Mouse (Mus musculus): ENCODE results near the gene Fancc.

DNA sequence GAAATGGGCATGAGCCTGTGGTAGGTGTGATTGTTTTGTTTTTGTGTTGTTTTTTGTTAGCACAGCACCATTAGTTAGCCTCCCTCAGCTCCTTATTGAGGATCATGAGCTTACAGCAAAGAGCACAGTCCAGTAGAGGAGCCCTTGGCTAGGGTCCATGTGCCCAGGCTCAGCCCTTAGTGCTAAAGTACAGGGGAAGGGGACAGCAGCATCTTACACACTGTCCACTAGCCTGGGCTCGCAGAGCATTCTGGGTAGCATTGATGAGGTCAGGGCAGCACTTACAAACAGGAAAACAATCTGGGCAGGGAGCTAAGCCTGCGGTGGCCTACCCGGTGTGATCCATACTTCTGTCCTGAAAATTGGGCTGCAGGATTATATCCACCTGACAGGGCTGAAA, 261.5 kb downstream of the Fancc start:
- TF ChIP-seq CTCF (IDR thresholded peaks at IDR 0.05; ENCODE audit: low read depth) (no peak), EP300 (IDR thresholded peaks at IDR 0.05; ENCODE audit: low read depth) (no peak)
